Mouse (Mus musculus): ENCODE measurements around the gene Cys1. TPM values are rescaled to one million over a fixed set of nuclear protein-coding genes. Genes with fewer than 3 reads are reported as not detected.

Gene Cys1
- polyA plus RNA-seq, 1 experiment from 2014 or later = 2.1 TPM

DNA sequence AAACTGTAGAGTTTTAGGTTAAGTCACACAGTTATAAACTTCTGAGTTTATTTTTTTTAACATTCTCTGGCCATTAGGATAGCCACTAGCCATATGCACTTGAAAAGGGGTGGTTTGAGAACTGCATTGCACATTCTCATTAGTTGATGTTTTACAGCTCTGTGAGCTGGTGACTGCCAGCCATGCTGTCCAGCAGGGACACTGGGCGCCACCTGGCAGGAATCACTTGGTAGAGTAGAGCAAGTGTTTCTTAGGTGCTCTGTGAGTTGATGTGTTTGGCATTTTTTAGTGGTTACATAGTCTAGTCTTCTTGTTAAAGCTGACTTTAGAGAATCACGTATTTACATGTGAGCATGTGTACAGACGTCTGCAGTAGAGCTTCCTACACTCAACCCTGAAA is 25.2 kb downstream of the Cys1 start:
- Histone ChIP-seq H3K9ac (replicated peaks; ENCODE audit: low read depth, low read length) (peak overlapping the region; percentile 15; the same call in 1 of the 2 replicates), H3K27ac (ENCODE audit: low read length) (no peak overlapping the region), H3K36me3 (ENCODE audit: control insufficient read depth, insufficient read depth) (peaks cover 28% of the 10 kb centered on the region), H3K27me3 (replicated peaks; ENCODE audit: control insufficient read depth, insufficient read depth, low read length) (no peaks in the 10 kb centered on the region), H3K4me2 (ENCODE audit: low read length) (peak overlapping the region; percentile 13), H3K4me1 (replicated peaks; ENCODE audit: control insufficient read depth, insufficient read depth, low read length) (peaks cover 29% of the 10 kb centered on the region), H3K4me3 (replicated peaks; ENCODE audit: low read length) (no peak overlapping the region), H3K9me3 (ENCODE audit: control insufficient read depth, low read length) (no peaks in the 10 kb centered on the region)
- no peak for ATAC-seq
- 71% methylated on average over 3 of the region's 3 CpGs for WGBS

GRCm38 (mm10) chr12:24654065-24654862 is 27.3 kb downstream of the Cys1 start:
- Histone ChIP-seq H3K4me2 (ENCODE audit: low read length) (no peak overlapping the region), H3K9me3 (ENCODE audit: control insufficient read depth, low read length) (no peaks in the 10 kb centered on the region), H3K9ac (replicated peaks; ENCODE audit: low read depth, low read length) (no peak overlapping the region), H3K4me3 (replicated peaks; ENCODE audit: low read length) (no peak overlapping the region), H3K36me3 (ENCODE audit: control insufficient read depth, insufficient read depth) (peaks cover 22% of the 10 kb centered on the region), H3K27me3 (replicated peaks; ENCODE audit: control insufficient read depth, insufficient read depth, low read length) (no peaks in the 10 kb centered on the region), H3K27ac (ENCODE audit: low read length) (no peak overlapping the region), H3K4me1 (replicated peaks; ENCODE audit: control insufficient read depth, insufficient read depth, low read length) (peaks cover 33% of the 10 kb centered on the region)
- no peak for ATAC-seq
- 86% methylated on average over 16 of the region's 16 CpGs for WGBS

- 3% methylated on average over 36 of the region's 36 CpGs for WGBS
- H3K9ac ChIP-seq (replicated peaks; ENCODE audit: low read depth, low read length) = peak overlapping the region; percentile 93
- H3K4me1 ChIP-seq (replicated peaks; ENCODE audit: control insufficient read depth, insufficient read depth, low read length) = peaks cover 25% of the 10 kb centered on the region
- H3K27me3 ChIP-seq (replicated peaks; ENCODE audit: control insufficient read depth, insufficient read depth, low read length) = no peaks in the 10 kb centered on the region
- ATAC-seq = peak; percentile 74
- peak overlapping the region; percentile 91 for H3K27ac ChIP-seq (ENCODE audit: low read length)
- no peaks in the 10 kb centered on the region for H3K9me3 ChIP-seq (ENCODE audit: control insufficient read depth, low read length)
- peak overlapping the region; percentile 91 for H3K4me3 ChIP-seq (replicated peaks; ENCODE audit: low read length)
- H3K36me3 ChIP-seq (ENCODE audit: control insufficient read depth, insufficient read depth) = peaks cover 18% of the 10 kb centered on the region
- H3K4me2 ChIP-seq (ENCODE audit: low read length) = peak overlapping the region; percentile 79
These were observed 29.8 kb downstream of the Cys1 start for GRCm38 (mm10) chr12:24651642-24652342.

- Histone ChIP-seq H3K4me2 (ENCODE audit: low read length) (peak within 1 kb of the TSS; percentile 79), H3K4me1 (replicated peaks; ENCODE audit: control insufficient read depth, insufficient read depth, low read length) (peaks cover 19% of the 10 kb centered on the region), H3K9ac (replicated peaks; ENCODE audit: low read depth, low read length) (peak within 1 kb of the TSS; percentile 93), H3K27ac (ENCODE audit: low read length) (peak within 1 kb of the TSS; percentile 91), H3K9me3 (ENCODE audit: control insufficient read depth, low read length) (no peaks in the 10 kb centered on the region), H3K27me3 (replicated peaks; ENCODE audit: control insufficient read depth, insufficient read depth, low read length) (no peaks in the 10 kb centered on the region), H3K4me3 (replicated peaks; ENCODE audit: low read length) (peak within 1 kb of the TSS; percentile 91), H3K36me3 (ENCODE audit: control insufficient read depth, insufficient read depth) (peaks cover 16% of the 10 kb centered on the region)
- WGBS = under 1% methylated on average over 62 of the region's 68 CpGs
- ATAC-seq = peak; percentile 93
These were observed 30.5 kb downstream of the Cys1 start, which contains the start of gene Klf11 for GRCm38 (mm10) chr12:24651063-24651557. Gene Klf11, plus strand, starts transcription at chr12:24651274.

DNA sequence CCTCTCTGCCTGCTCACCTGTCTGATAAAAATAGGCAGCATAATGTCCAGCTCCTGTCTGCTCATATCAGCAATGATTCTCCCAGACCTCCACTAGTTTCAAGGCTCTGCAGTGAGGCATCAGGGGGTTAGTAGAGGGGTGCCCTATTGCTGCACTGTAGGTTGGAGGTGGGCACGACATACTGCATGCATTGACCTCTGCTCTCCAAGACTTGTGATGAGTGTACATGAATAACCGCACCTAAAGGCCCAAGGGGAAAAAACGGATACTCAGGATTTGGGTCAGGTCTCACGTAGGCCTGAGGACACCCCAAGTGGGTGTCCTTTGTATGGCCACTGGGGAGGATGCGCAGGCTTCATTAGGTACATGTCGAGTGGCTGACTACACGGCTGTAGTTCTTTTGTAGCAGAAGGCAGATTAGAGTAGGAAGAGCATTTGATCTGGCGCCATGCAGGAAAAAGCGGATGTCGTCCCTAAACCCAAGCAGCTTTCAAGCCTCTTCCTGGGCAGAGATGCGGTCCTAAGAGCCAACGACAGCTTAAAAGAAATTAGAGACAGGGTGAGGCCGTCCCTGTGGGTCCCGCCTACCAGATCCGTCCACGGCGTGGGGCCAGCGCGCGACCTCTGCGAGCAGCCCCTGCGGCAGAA is 31.1 kb downstream of the Cys1 start:
- Histone ChIP-seq H3K9me3 (ENCODE audit: control insufficient read depth, low read length) (no peaks in the 10 kb centered on the region), H3K4me1 (replicated peaks; ENCODE audit: control insufficient read depth, insufficient read depth, low read length) (peaks cover 18% of the 10 kb centered on the region), H3K27ac (ENCODE audit: low read length) (peak overlapping the region; percentile 60), H3K36me3 (ENCODE audit: control insufficient read depth, insufficient read depth) (peaks cover 14% of the 10 kb centered on the region), H3K27me3 (replicated peaks; ENCODE audit: control insufficient read depth, insufficient read depth, low read length) (no peaks in the 10 kb centered on the region), H3K9ac (replicated peaks; ENCODE audit: low read depth, low read length) (peak overlapping the region; percentile 62), H3K4me2 (ENCODE audit: low read length) (peak overlapping the region; percentile 79), H3K4me3 (replicated peaks; ENCODE audit: low read length) (peak overlapping the region; percentile 91)
- peak; percentile 7; the same call in 1 of the 2 replicates for ATAC-seq
- 2% methylated on average over 22 of the region's 22 CpGs for WGBS

GRCm38 (mm10) chr12:24648094-24648493 is 33.5 kb downstream of the Cys1 start:
- Histone ChIP-seq H3K9me3 (ENCODE audit: control insufficient read depth, low read length) (no peaks in the 10 kb centered on the region), H3K27ac (ENCODE audit: low read length) (no peak overlapping the region), H3K27me3 (replicated peaks; ENCODE audit: control insufficient read depth, insufficient read depth, low read length) (no peaks in the 10 kb centered on the region), H3K4me3 (replicated peaks; ENCODE audit: low read length) (no peak overlapping the region), H3K4me1 (replicated peaks; ENCODE audit: control insufficient read depth, insufficient read depth, low read length) (peaks cover 13% of the 10 kb centered on the region), H3K9ac (replicated peaks; ENCODE audit: low read depth, low read length) (no peak overlapping the region), H3K36me3 (ENCODE audit: control insufficient read depth, insufficient read depth) (no peaks in the 10 kb centered on the region), H3K4me2 (ENCODE audit: low read length) (no peak overlapping the region)
- 77% methylated on average over 1 of the region's 1 CpGs for WGBS
- no peak for ATAC-seq

- H3K4me1 ChIP-seq (replicated peaks; ENCODE audit: control insufficient read depth, insufficient read depth, low read length) = peaks cover 14% of the 10 kb centered on the region
- H3K36me3 ChIP-seq (ENCODE audit: control insufficient read depth, insufficient read depth) = no peaks in the 10 kb centered on the region
- H3K27ac ChIP-seq (ENCODE audit: low read length) = no peak overlapping the region
- 91% methylated on average over 6 of the region's 6 CpGs for WGBS
- no peaks in the 10 kb centered on the region for H3K9me3 ChIP-seq (ENCODE audit: control insufficient read depth, low read length)
- H3K4me2 ChIP-seq (ENCODE audit: low read length) = no peak overlapping the region
- no peak overlapping the region for H3K9ac ChIP-seq (replicated peaks; ENCODE audit: low read depth, low read length)
- ATAC-seq = no peak
- no peaks in the 10 kb centered on the region for H3K27me3 ChIP-seq (replicated peaks; ENCODE audit: control insufficient read depth, insufficient read depth, low read length)
- H3K4me3 ChIP-seq (replicated peaks; ENCODE audit: low read length) = no peak overlapping the region
These were observed 35.7 kb downstream of the Cys1 start for GRCm38 (mm10) chr12:24645901-24646300.

- Histone ChIP-seq H3K4me1 (replicated peaks; ENCODE audit: control insufficient read depth, insufficient read depth, low read length) (peaks cover 9% of the 10 kb centered on the region), H3K36me3 (ENCODE audit: control insufficient read depth, insufficient read depth) (no peaks in the 10 kb centered on the region), H3K4me2 (ENCODE audit: low read length) (no peak overlapping the region), H3K9ac (replicated peaks; ENCODE audit: low read depth, low read length) (no peak overlapping the region), H3K4me3 (replicated peaks; ENCODE audit: low read length) (no peak overlapping the region), H3K9me3 (ENCODE audit: control insufficient read depth, low read length) (no peaks in the 10 kb centered on the region), H3K27me3 (replicated peaks; ENCODE audit: control insufficient read depth, insufficient read depth, low read length) (no peaks in the 10 kb centered on the region), H3K27ac (ENCODE audit: low read length) (no peak overlapping the region)
- ATAC-seq = no peak
- WGBS = 35% methylated on average over 1 of the region's 1 CpGs
These were observed 37.5 kb downstream of the Cys1 start for GRCm38 (mm10) chr12:24644125-24644571.

DNA sequence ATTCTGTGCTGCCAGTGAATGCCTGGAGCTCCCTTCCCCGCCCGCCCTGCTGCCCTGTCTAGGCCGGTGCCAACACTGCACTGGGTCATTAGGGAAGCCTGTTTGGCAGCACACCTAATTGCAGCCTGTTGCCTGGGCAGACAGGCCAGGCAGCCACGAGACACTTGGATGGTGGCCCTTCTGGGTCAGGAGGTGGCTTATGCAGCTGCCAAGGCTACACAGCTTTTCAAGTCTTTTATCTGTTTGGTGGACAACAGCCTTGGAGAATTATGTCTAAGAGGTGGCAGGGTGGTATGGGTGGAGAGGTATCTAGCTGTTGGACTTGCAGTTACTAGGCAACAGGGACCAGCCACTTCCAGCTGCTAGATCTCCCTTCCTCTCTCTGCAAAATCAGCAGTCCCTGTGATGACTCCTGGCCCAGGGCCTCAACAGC is 39.2 kb downstream of the Cys1 start:
- Histone ChIP-seq H3K4me3 (replicated peaks; ENCODE audit: low read length) (no peak overlapping the region), H3K27ac (ENCODE audit: low read length) (no peak overlapping the region), H3K9ac (replicated peaks; ENCODE audit: low read depth, low read length) (no peak overlapping the region), H3K36me3 (ENCODE audit: control insufficient read depth, insufficient read depth) (no peaks in the 10 kb centered on the region), H3K4me1 (replicated peaks; ENCODE audit: control insufficient read depth, insufficient read depth, low read length) (peaks cover 9% of the 10 kb centered on the region), H3K27me3 (replicated peaks; ENCODE audit: control insufficient read depth, insufficient read depth, low read length) (no peaks in the 10 kb centered on the region), H3K9me3 (ENCODE audit: control insufficient read depth, low read length) (no peaks in the 10 kb centered on the region), H3K4me2 (ENCODE audit: low read length) (no peak overlapping the region)
- ATAC-seq = peak; percentile 95
- 19% methylated on average over 4 of the region's 4 CpGs for WGBS

All from forebrain, embryonic 16.5 days (tissue).